Mouse (Mus musculus): Measurements from ENCODE around the gene Ms4a10.
A peak's percentile ranks its signal among the peaks of the same experiment; 100 is the strongest.

Ms4a10 gene

DNA sequence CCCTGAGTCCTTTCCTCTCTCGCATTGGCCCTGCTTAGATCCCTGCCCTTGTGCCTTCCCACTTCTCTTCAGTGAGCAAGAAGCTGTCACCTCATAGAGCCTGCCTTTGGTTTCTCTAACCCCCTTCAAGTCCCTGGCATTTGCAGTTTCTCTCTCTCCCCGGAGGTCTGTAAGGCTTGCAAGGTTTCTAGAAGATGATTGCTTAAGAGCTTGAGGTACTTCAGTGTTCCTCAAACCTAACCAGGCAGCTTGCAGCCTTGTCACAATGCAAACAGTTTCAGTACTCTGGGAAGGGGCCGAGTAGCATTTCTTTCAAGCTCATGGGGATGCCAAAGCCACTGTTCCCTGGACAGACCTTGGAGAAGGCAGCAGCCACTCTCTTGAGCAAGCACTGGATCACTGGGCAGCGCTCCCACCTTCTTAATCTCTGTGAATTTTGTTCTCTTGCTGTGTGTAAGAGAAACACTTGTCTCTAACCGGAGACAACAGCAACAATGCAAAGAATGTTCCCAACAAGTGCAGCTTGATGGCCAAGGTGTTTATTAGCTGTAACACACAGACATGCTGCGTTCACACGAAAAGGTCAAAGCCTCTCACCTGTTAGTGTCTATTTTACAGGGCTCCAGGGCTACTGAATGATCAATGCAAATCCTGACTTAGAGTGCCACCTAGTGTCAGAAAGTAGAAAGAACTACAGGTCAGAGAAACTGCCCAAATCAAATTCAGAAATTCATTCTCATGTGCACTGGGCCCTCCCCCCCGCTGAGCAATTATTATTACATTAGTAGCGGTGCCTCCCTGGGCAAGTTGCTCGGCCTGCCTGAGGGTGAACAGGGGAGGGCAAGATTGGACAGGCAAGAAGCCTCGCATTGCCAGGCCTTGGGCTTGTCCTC, 15.1 kb downstream of the Ms4a10 start:
- no peak for DNase-seq (ENCODE audit: low spot score in 2 of 2)

DNA sequence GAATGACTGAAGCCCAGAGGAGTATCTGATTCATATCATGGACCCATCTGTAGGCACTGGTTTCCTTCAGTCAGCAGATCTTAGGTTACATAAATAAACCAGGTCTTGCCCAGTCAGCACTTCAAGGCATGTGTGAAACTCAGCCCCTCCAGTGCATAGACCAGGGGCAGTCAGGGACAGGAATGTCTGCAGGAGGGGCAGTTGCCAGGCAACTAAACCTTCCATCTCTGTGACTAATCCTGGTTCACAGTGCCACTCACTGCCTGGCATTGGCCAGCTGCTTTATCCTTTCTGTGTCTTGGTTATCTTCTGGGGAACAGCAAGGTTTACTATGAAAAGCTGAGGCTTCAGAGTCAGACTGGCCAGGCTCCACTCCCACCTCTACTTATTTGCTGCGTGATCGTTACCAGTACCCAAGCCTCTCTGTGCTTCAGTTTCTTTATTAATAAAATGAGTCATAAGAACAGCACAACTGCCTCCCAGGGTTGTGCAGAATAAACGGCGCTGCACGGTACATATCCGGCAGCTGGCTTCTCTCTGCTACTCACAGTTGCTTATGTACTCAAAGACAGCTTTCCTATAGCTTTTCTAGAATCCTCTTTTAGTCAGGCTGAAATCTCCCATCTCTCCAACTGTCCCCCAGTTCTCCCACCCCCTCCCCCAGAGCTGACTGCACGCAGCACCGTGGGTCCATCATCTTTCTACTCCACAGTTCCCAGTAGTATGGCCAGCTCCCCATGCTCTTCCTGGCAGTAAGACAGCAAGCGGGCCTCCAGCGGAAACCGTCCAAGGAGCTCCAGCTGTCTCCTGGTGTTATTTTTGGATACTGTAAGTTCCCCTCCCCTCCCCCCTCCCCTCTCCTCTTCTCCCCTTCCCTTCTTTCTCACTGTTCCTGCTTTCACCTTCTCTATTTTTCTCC, 22.2 kb downstream of the Ms4a10 start:
- DNase-seq (ENCODE audit: low spot score in 2 of 2), result peak in 1 of 2 experiments; percentile 57

DNA sequence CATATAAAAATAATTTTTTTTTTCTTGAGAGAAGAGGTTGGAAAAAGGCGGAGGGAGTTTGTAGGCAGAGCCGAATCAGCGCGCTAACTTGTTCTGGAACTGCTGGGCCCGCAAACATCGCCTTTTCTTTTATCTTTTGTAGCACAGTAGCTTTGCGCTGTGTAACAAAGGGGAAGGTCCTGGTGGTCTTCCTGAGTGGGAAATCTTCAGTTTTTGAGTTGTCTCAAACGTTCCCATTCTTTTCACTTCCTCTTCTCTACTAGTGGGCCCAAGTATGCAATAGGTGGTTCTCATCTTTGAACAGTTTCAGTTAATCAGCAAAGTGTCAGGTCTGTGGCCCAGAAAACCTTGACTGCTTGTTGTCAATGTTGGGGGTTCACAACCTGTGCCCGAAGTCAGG, 24.9 kb downstream of the Ms4a10 start:
- DNase-seq (ENCODE audit: low spot score in 2 of 2), result no peak

DNA sequence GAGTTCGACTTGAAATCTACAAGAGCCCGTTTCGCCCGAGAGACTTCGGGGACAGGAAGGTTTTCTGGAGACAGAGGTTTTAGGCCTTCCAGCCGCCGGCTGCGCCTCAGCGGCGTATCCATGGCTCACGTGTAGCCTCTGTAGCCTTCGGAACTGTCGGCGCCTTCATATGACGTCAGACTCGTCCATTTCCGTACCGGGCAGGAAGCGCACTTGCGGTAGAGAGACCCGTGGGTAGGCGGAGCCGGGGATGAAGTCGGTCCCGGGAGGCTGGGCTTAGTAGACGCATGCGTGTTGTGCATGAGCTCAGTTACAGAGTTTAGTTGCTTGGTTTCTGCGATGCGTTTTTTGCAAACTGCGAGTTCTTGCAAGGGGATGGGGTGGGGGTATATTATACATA, 25.4 kb downstream of the Ms4a10 start, which contains the start of gene Ccdc86:
Gene Ccdc86 (minus strand): TSS at position 155 of the 400 bp plus-strand sequence.
- peak; percentile 89 to 97 for DNase-seq (ENCODE audit: low spot score in 2 of 2)

DNA sequence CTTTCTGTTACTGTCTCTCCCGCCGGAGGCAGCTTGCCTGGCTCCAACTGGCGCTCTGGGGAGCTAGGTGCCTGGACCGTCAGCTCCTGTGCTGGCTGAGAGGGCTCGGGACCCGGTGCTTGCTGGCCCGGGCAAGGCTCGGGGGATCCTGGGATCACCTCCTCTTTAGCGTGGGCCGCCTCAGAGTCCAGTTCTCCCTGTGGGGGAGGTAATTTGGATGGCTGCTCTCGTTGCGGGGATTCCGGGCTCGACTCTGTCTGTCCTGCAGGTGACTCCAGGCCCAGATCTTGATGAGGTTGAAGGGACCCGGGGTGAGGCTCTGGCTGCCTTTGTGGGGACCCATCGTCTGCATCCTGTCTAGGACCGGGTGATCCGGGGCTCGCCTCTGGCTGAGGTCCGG, 26.1 kb downstream of the Ms4a10 start:
- DNase-seq (ENCODE audit: low spot score in 2 of 2), result no peak

DNA sequence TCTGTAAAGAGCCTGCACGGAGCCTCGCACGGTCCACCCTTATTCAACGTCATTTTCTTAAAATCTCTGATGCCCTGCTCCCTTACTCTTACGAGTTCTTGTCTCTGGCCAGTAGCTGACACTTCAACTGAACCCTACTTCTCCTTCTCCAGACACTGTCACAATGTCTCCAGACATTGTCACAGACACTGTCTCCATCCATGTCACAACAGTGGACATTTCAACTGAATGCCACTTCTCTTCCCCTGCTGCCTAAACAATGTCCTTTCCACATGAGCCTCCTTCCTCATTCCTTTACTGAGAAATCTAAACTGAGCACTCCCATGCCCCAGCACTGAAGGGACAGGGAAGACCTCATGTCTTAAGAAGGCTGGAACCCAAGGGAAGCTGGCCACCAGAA, 27.3 kb downstream of the Ms4a10 start:
- no peak for DNase-seq (ENCODE audit: low spot score in 2 of 2)

DNA sequence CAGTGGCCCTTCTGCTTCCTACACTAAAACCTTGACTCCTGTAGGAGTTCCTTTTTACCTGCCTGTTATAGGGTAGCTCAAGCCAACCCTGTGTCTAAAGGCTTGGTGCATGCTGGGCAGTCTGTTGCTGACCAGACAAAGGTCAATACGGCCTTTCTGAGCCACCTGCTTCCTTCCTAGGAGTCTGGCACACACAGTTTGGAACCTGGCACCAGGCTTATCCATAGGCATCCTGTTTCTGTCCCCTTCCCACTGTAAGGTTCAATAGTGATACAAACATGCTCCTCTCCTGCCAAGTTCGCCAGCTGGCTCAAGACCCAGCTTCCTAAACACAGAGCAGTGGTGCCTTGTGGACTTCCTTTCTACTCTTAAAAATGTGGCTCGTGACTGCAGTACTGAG, 28.0 kb downstream of the Ms4a10 start:
- no peak for DNase-seq (ENCODE audit: low spot score in 2 of 2)

DNA sequence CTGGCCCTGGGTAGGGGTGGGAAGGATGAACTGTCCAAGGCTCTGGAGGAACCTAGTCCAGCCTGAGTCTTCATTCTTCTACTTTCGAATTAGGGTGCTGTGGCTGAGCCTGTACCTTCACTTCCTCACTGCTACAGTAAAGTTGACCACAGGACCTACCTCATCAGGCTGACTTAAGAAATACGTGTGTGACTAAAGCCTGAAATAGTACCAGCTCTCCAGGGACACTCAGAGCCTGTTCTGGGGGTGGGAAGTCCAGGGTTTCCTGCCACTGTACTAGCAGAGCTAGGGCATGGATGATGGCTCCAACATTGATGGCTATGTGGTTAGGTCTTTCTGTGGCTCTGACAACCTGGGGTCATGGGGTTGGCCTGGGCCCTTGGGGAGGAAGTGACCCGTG, 30.5 kb downstream of the Ms4a10 start:
- DNase-seq (ENCODE audit: low spot score in 2 of 2), result no peak

DNA sequence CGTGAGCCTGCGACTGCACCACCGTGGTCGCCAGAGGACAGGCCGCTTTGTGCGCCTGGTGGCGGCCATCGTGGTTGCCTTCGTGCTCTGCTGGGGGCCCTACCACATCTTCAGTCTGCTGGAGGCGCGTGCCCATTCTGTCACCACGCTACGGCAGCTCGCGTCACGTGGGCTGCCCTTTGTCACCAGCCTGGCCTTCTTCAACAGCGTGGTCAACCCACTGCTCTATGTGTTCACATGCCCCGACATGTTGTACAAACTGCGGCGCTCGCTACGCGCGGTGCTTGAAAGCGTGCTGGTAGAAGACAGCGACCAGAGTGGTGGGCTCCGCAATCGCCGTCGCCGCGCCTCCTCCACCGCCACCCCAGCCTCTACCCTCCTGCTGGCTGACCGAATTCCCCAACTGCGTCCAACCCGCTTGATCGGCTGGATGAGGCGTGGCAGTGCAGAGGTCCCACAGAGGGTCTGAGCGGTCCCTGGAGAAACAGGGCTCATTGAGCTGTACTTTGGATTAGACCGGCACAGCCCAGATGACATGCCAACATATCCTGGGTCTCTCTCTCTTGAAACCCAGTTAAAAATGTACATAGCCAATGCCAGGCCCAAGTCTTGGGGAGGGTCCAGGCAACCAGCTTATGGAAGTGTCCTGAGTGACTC, 33.5 kb downstream of the Ms4a10 start:
- no peak for DNase-seq (ENCODE audit: low spot score in 2 of 2)

DNA sequence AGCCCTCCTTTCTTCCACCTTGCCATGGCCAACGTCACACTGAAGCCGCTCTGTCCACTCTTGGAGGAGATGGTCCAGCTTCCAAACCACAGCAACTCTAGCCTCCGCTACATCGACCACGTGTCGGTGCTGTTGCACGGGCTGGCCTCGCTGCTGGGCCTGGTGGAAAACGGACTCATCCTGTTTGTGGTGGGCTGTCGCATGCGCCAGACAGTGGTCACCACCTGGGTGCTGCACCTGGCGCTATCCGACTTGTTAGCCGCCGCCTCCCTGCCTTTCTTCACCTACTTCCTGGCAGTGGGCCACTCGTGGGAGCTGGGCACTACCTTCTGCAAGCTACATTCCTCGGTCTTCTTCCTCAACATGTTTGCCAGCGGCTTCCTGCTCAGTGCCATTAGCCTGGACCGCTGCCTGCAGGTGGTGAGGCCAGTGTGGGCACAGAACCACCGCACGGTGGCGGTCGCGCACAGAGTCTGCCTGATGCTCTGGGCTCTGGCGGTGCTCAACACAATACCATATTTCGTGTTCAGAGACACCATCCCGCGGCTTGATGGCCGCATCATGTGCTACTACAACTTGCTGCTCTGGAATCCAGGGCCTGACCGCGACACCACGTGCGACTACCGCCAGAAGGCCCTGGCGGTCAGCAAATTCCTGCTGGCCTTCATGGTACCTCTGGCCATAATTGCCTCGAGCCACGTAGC, 34.2 kb downstream of the Ms4a10 start:
- peak; percentile 39 to 73 for DNase-seq (ENCODE audit: low spot score in 2 of 2)

DNA sequence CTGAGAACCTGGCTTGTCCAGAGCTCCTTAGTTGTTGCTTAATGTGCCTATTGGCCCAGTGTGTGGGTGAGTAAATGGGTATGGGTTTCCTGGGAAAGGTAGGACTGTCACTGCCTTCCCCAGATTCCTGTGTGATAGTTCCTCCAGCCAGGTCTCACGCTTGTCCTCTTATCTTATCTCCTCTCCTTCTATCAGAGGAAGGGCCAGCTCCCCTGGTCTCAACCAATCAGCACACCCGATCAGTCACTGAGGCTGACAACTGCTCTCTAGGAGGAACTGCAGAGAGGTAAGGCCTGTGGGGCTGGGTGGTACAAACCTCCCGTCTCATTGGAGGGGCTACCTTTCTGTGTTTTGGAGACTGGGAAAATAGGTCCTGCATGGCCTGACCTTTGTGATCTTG, 35.7 kb downstream of the Ms4a10 start:
- no peak for DNase-seq (ENCODE audit: low spot score in 2 of 2)

DNA sequence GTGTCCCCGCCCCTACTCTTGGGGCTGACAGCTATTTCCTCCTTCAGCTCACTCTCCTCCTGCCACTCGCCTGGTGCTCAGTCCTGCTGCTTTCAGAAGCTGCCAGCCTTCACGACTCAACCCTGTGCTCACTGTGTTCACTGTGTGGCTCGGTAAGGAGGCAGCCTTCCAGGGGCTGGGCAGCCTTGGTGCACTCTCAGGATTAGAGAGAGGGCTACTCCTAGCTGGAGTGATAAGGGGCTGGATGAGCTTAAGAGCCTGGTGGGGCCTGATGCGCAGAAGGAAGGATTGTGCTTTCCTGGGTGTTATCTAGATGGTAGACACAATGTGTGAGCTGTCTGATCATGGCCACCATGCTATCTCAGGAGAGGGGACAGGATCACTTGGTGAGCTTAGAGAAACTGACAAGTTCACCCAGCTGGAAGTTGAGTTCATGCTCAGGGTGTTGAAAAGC, 37.3 kb downstream of the Ms4a10 start, which contains the start of gene Ptgdr2:
Gene Ptgdr2 (plus strand): TSS at position 51 of the 454 bp plus-strand sequence.
- DNase-seq (ENCODE audit: low spot score in 2 of 2), result no peak

DNA sequence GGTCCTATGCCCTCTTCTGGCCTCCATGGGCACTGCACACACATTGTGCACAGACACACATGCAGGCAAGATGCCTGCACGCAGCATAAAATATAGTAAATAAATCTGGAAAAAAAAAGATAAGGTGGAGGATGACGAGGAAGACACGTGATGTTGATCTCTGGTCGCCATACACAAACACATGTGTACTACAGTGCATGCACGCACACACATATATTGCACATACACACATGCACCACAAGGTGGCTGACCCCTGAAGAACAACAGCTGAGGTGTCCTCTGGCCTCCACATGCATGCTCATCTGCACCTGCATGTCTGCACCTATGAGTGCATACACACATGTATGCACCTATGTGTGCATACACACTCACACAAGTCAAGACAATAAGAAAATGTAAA, 38.4 kb downstream of the Ms4a10 start:
- no peak for DNase-seq (ENCODE audit: low spot score in 2 of 2)

DNA sequence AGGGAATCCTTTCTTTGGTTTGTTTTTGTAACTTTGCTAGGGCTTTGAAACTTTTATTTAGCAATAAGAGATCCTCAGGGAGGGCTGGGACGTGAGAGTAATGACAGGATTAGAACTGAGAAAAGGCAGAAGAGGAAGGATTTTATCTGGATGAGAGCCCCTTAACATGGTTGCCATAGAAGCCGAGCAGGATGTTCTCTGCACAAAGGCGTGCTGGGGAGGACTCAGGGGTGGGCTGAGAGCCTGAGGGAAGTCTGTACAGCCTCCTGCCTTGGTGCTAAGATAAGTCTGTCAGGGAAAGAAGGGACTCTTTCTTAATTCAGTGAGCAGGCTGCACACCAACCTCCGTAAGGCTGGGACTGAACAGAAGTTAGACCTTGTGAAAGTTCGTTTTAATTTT, 39.4 kb downstream of the Ms4a10 start:
- no peak for DNase-seq (ENCODE audit: low spot score in 2 of 2)

DNA sequence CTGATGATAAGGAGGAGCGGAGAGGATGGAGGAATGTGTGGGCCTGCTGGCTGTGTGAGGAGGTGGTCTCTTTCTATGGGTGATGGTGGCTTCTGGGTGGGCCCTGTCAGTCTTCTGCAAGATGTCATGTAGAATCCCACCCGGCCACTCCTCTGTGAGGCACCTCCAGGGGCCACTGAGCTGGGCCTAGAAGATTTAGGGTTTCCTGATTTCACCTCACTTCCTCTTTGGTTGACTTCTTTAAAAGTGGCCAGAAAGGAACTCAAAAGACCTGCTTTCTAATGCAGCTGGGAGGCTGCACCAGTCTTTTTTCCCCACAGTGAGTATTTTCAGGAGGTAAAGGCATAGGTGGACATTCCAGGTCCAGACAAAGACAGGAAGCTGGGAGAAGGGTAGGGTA, 43.8 kb downstream of the Ms4a10 start:
- DNase-seq (ENCODE audit: low spot score in 2 of 2), result no peak

DNA sequence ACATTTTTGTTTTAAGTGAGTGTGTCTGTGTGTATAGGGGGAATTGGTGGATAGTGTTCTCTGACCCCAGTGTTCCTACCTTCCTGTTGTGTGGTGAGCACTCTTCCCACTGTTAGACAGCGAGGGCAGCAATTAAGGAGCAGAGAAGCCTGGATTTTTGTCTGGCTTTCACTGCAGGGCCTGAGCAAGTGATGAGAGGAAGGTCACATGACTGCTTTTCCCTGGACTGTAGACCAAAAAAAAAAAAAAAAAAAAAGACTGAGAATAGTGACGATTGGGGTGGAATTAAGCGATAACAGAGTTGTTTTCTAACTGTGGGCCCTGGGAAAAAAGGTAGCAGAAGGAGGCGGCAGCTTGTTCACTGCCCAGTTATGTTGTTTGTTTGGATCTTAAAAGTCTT, 47.8 kb downstream of the Ms4a10 start:
- no peak for DNase-seq (ENCODE audit: low spot score in 2 of 2)

DNA sequence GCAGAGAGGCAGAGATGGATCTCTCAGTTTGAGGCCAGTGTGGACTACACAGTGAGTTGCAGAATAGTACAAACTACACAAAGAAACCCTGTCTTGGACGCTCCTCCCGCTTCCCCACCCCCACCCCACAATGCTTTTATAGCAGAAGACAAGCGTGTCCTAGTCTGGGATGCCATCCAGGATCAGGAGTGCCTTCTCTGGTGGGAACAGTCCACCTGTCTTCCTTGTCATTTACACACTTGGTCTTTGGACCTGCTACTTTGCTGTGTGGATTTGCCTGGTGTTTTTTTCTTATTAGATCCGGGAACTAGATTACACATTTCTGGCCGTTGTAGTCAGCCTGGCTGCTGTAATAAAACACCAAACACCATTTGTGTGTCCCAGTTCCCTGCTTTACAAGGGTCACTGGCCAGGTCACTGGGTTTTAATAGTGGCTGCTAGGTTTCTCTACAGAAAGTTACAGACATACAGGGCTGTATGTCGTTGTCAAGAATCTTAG, 48.3 kb downstream of the Ms4a10 start:
- DNase-seq (ENCODE audit: low spot score in 2 of 2), result no peak

DNA sequence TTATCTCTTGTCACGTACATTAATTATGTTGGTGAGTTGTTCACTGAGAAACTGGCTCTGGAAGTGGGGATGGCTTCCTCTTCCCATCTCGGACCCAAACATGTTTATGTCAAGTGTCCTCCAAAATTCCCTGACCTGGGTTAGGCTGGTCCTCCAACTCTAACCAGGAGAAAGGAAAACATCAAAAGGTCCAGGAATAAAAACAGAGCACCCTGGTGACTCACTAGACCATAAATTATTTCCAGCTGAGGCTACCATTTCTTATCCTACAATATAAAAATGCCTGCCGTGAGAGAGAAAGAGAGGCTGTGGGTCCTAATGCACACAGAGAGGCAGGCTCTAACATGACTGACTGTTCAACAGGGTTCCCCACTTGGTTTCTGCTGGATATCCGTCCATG, 50.2 kb downstream of the Ms4a10 start:
- no peak for DNase-seq (ENCODE audit: low spot score in 2 of 2)

DNA sequence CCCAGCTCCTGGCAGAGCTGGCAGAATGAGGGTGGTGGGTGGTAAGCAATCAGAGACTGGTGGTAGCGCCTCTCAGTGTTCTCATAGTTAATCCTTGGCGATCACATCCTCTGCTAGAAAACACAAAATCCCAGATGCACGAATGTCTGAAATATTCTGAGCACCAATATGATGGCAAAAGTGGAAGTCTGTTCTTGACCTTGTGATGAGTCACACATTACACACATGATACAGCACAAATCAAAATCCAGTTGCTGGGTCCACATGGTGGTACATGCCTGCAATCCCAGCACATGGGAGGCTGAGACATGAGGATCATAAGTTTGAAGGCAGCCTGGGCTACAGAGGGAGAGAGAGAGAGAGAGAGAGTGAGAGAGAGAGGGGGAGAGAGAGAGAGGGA, 53.4 kb downstream of the Ms4a10 start:
- no peak for DNase-seq (ENCODE audit: low spot score in 2 of 2)

DNA sequence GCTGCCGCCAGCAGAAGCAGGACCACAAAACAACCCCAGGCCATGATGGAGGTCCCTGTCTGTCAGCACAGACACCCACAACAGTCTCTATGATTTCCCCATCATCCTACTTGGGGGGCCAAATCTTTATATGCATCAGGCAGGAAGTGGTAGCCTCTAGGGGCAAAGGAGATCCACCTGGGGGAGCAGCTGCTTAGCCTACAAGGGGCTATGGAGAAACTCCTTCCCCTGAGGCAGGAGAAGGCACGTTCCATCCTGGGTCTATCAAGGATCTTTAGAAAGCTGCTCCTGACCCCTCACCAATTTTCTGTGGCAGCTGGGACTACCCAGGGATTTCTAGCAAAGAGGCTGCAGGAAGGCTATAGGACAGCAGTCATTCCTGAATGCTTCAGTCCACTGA, 53.9 kb downstream of the Ms4a10 start, which contains the start of gene Zp1:
Gene Zp1 (minus strand): TSS at position 101 of the 400 bp plus-strand sequence.
- DNase-seq (ENCODE audit: low spot score in 2 of 2), result no peak
